Mouse (Mus musculus): ENCODE measurements around the gene Tagln. TPM values are rescaled to one million over a fixed set of nuclear protein-coding genes. Genes with fewer than 3 reads are reported as not detected.

Gene Tagln
- polyA plus RNA-seq, 1 experiment from 2014 or later, result 90.8 TPM

DNA sequence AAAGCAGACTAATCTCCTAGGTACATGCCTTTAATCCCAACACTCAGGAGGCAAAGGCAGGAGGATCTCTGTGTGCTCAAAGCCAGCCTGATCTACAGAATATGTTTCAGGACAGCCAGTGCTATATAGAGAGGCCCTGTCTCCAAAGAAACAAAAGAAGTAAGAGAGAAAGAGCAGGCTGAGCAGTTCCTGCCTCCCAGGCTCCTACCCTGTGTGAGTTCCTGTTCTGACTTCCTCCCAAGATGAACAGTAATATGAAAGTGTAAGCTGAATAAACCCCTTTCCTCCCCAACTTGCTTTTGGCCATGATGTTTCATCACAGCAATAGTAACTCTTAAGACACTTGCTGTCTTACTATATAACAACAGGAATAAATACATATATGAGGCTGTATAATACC lies 42.2 kb downstream of the Tagln start:
- H3K9ac ChIP-seq, result no peak overlapping the region
- no peak for ATAC-seq (replicated peaks; ENCODE audit: insufficient number of reproducible peaks, insufficient read depth, low FRiP score, low read depth)
- no peaks in the 10 kb centered on the region for H3K4me1 ChIP-seq (replicated peaks)
- H3K4me3 ChIP-seq, result no peak overlapping the region
- H3K27me3 ChIP-seq, result no peaks in the 10 kb centered on the region
- no peak overlapping the region for H3K4me2 ChIP-seq
- no peaks in the 10 kb centered on the region for H3K9me3 ChIP-seq (replicated peaks)
- H3K27ac ChIP-seq, result no peak overlapping the region
- H3K36me3 ChIP-seq, result peaks cover 85% of the 10 kb centered on the region

Small RNA genes lying within 50 kb of the gene (microRNA-seq; reads per million reads assigned to microRNA genes)
- gene Mir7087, result not detected

Other genes with a start within 250 kb of the Tagln start
- 12.4 and 16.5 TPM in 2 replicates for gene Cep164, start 107.4 kb downstream of the Tagln start, polyA plus RNA-seq (2015; fragmentation: Nextera tagmentation; extraction: Ambion mirVana)
- gene Bace1, start 97.5 kb downstream of the Tagln start, polyA plus RNA-seq (2015; fragmentation: Nextera tagmentation; extraction: Ambion mirVana), result 18.2 and 24.5 TPM in 2 replicates
- gene Pcsk7, start 29.6 kb downstream of the Tagln start, polyA plus RNA-seq (2015; fragmentation: Nextera tagmentation; extraction: Ambion mirVana), result 17.0 and 19.6 TPM in 2 replicates
- gene Rnf214, start 29.1 kb downstream of the Tagln start, polyA plus RNA-seq (2015; fragmentation: Nextera tagmentation; extraction: Ambion mirVana), result 40.3 and 43.3 TPM in 2 replicates
- 31.4 and 41.7 TPM in 2 replicates for gene Sidt2, start 19.2 kb upstream of the Tagln start, polyA plus RNA-seq (2015; fragmentation: Nextera tagmentation; extraction: Ambion mirVana)
- 105 and 124 TPM in 2 replicates for gene Pafah1b2, start 76.6 kb upstream of the Tagln start, polyA plus RNA-seq (2015; fragmentation: Nextera tagmentation; extraction: Ambion mirVana)
- gene Sik3, start 76.8 kb upstream of the Tagln start, polyA plus RNA-seq (2015; fragmentation: Nextera tagmentation; extraction: Ambion mirVana), result 11.7 and 14.4 TPM in 2 replicates

All from heart, embryonic 15.5 days (tissue).